Mouse (Mus musculus): ENCODE results near the gene Cwc27. TPM values are rescaled to one million over a fixed set of nuclear protein-coding genes. Genes with fewer than 3 reads are reported as not detected.

The Cwc27 gene
- polyA plus RNA-seq, 1 experiment from 2014 or later, result 28.6 TPM

DNA sequence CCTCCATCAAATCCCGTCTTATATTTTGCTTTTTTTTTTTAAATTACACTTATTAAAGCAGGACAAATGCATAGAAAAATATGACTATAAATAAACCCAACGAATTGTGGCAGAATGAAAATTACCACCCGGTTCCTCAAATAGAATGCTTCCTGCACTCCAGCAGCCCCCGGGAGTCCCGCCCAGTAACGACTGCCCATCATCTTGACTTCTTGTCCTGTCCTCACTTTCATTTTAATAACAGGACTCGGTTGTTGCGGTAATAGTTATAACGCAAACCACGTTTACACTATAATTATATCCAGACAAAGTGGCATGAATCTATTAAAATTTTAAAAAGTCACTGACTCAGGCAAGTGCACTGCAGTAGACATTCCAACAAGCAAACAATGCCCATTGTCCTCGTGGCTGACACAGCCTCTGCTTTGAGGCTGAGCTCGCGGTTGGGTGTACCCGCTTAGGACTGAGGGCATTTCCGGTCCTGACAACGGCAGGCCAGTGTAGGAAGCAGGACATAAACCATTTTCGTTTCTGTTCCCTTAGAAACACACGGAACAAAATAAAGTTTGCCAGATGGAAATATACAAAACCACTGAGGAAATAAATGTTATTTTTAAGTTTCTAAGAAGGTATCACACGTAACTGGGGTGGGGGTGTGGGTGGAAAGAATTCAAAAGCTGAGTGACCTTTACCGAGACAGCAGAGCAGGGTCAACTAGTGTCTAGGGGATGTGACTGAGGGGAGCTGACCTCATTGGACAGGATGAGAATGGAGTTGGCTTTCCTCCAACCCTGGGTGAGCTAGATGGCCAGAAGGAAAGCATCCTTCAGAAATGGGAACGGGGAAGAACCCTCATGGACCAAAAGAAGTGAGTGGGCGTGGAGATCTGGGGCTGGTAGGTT, 206.5 kb downstream of the Cwc27 start:
- no peak overlapping the region for H3K4me2 ChIP-seq (ENCODE audit: low read length)
- H3K27me3 ChIP-seq (replicated peaks; ENCODE audit: control insufficient read depth, insufficient read depth, low read length), result no peaks in the 10 kb centered on the region
- ATAC-seq, result no peak
- 88% methylated on average over 22 of the region's 22 CpGs for WGBS
- H3K4me1 ChIP-seq (replicated peaks; ENCODE audit: control insufficient read depth, insufficient read depth, low read length), result no peaks in the 10 kb centered on the region
- no peak overlapping the region for H3K27ac ChIP-seq (ENCODE audit: low read length)
- no peak overlapping the region for H3K4me3 ChIP-seq (replicated peaks; ENCODE audit: low read length)
- H3K9ac ChIP-seq (replicated peaks; ENCODE audit: low read depth, low read length), result no peak overlapping the region
- H3K36me3 ChIP-seq (ENCODE audit: control insufficient read depth, insufficient read depth), result no peaks in the 10 kb centered on the region
- H3K9me3 ChIP-seq (ENCODE audit: control insufficient read depth, low read length), result no peaks in the 10 kb centered on the region

DNA sequence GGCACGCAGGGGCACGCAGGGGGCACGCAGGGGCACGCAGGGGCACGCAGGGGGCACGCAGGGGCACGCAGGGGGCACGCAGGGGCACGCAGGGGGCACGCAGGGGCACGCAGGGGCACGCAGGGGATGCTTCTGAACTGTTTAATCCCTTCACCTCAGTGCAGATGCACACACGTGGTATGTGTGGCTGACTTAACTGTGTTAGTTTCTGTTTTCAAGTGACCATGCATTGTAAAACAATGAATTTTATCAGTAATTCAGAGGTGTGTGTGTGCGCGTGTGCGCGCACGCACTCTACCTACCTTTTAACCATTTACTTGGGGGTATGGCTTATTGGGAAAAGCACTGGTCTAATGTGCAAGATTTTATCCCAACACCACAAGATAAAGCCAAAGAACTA, 208.4 kb downstream of the Cwc27 start:
- H3K4me2 ChIP-seq (ENCODE audit: low read length), result no peak overlapping the region
- no peak overlapping the region for H3K27ac ChIP-seq (ENCODE audit: low read length)
- no peaks in the 10 kb centered on the region for H3K9me3 ChIP-seq (ENCODE audit: control insufficient read depth, low read length)
- WGBS, result 92% methylated on average over 18 of the region's 18 CpGs
- H3K27me3 ChIP-seq (replicated peaks; ENCODE audit: control insufficient read depth, insufficient read depth, low read length), result no peaks in the 10 kb centered on the region
- H3K4me3 ChIP-seq (replicated peaks; ENCODE audit: low read length), result no peak overlapping the region
- H3K36me3 ChIP-seq (ENCODE audit: control insufficient read depth, insufficient read depth), result no peaks in the 10 kb centered on the region
- no peak for ATAC-seq
- no peaks in the 10 kb centered on the region for H3K4me1 ChIP-seq (replicated peaks; ENCODE audit: control insufficient read depth, insufficient read depth, low read length)
- no peak overlapping the region for H3K9ac ChIP-seq (replicated peaks; ENCODE audit: low read depth, low read length)

DNA sequence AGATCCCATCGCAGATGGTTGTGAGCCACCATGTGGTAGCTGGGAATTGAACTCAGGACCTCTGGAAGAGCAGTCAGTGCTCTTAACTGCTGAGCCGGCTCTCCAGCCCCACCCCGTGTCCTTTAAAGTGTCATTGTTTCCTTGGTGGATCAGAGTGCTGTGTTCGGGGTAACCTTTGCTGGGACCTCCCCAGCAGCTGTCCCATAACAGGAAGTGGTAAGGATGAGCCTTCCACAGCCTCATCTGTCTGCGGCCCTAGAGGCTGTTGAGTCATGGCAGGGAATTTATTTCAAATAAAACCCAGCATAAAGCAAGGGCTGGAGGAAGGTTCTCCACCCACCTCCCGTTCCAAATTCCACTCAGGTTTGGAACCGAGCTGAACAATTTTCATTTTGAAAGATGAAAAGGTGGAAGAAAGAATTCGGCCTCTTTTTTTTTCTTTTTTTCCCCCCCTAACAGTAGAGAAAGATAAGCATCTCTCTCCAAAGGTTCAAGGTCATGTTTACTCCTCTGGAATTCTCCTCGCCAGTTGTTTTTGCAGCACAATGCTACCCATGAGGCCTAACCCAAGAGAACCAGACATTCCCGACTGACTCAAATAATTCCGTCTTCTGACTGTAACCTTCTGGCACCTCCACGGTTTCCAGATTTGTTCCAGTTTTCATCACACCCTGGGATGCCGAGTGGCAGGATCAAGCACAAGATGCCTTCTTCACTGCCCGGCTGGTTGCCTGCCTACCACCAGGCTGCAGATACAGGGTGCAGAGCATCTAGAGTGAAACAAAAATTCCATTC, 210.0 kb downstream of the Cwc27 start:
- WGBS, result 86% methylated on average over 14 of the region's 14 CpGs
- no peak for ATAC-seq
- Histone ChIP-seq H3K4me2 (ENCODE audit: low read length) (no peak overlapping the region), H3K27me3 (replicated peaks; ENCODE audit: control insufficient read depth, insufficient read depth, low read length) (no peaks in the 10 kb centered on the region), H3K4me3 (replicated peaks; ENCODE audit: low read length) (no peak overlapping the region), H3K27ac (ENCODE audit: low read length) (no peak overlapping the region), H3K9me3 (ENCODE audit: control insufficient read depth, low read length) (no peaks in the 10 kb centered on the region), H3K36me3 (ENCODE audit: control insufficient read depth, insufficient read depth) (no peaks in the 10 kb centered on the region), H3K9ac (replicated peaks; ENCODE audit: low read depth, low read length) (no peak overlapping the region), H3K4me1 (replicated peaks; ENCODE audit: control insufficient read depth, insufficient read depth, low read length) (no peaks in the 10 kb centered on the region)

GRCm38 (mm10) chr13:104605111-104605510, 211.8 kb downstream of the Cwc27 start:
- Histone ChIP-seq H3K27ac (ENCODE audit: low read length) (no peak overlapping the region), H3K36me3 (ENCODE audit: control insufficient read depth, insufficient read depth) (no peaks in the 10 kb centered on the region), H3K4me2 (ENCODE audit: low read length) (no peak overlapping the region), H3K4me3 (replicated peaks; ENCODE audit: low read length) (no peak overlapping the region), H3K27me3 (replicated peaks; ENCODE audit: control insufficient read depth, insufficient read depth, low read length) (no peaks in the 10 kb centered on the region), H3K4me1 (replicated peaks; ENCODE audit: control insufficient read depth, insufficient read depth, low read length) (no peaks in the 10 kb centered on the region), H3K9ac (replicated peaks; ENCODE audit: low read depth, low read length) (no peak overlapping the region), H3K9me3 (ENCODE audit: control insufficient read depth, low read length) (no peaks in the 10 kb centered on the region)
- no peak for ATAC-seq
- 90% methylated on average over 2 of the region's 2 CpGs for WGBS

DNA sequence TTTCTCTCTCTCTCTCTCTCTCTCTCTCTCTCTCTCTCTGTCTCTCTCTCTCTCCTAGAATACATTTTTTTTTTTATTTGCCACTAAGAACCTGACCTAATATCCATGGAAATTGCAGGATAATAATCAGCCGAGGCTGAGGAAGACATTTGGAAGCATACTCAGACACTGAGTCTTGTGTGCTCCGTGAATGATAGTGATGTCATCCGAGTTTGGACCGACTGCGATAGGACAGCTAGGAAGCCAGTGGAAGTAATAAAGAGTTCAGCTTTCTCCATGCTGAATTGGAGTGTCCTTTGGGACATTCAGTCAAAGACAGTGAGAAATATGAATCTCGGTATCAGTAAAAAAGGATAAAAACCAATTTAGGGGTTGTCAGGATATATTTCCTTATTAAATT, 214.7 kb downstream of the Cwc27 start:
- WGBS, result 87% methylated on average over 6 of the region's 6 CpGs
- Histone ChIP-seq H3K4me2 (ENCODE audit: low read length) (no peak overlapping the region), H3K9me3 (ENCODE audit: control insufficient read depth, low read length) (no peaks in the 10 kb centered on the region), H3K4me1 (replicated peaks; ENCODE audit: control insufficient read depth, insufficient read depth, low read length) (no peaks in the 10 kb centered on the region), H3K4me3 (replicated peaks; ENCODE audit: low read length) (no peak overlapping the region), H3K36me3 (ENCODE audit: control insufficient read depth, insufficient read depth) (no peaks in the 10 kb centered on the region), H3K27ac (ENCODE audit: low read length) (no peak overlapping the region), H3K27me3 (replicated peaks; ENCODE audit: control insufficient read depth, insufficient read depth, low read length) (no peaks in the 10 kb centered on the region), H3K9ac (replicated peaks; ENCODE audit: low read depth, low read length) (no peak overlapping the region)
- no peak for ATAC-seq

DNA sequence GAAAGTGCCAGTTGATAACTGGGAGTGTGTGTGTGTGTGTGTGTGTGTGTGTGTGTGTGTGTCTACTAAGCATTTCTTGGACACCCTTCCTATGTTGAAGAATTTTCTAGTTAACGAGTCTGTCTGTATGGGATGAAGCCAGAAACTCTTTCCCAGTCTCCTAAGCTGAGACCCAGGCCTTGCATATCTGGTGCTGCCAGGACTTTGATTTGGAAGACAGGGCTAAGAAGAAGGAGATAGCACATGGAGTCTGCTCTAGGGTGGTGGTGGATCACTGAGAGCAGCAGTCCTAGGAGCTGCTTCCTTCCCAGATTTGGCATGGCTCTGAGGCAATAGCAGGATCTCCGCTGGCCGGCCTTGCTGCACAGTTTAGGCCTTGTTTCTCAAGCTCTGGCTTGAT, 215.2 kb downstream of the Cwc27 start:
- no peak overlapping the region for H3K4me3 ChIP-seq (replicated peaks; ENCODE audit: low read length)
- no peaks in the 10 kb centered on the region for H3K4me1 ChIP-seq (replicated peaks; ENCODE audit: control insufficient read depth, insufficient read depth, low read length)
- H3K36me3 ChIP-seq (ENCODE audit: control insufficient read depth, insufficient read depth), result no peaks in the 10 kb centered on the region
- WGBS, result 81% methylated on average over 3 of the region's 3 CpGs
- H3K27me3 ChIP-seq (replicated peaks; ENCODE audit: control insufficient read depth, insufficient read depth, low read length), result no peaks in the 10 kb centered on the region
- H3K27ac ChIP-seq (ENCODE audit: low read length), result no peak overlapping the region
- H3K9me3 ChIP-seq (ENCODE audit: control insufficient read depth, low read length), result no peaks in the 10 kb centered on the region
- H3K4me2 ChIP-seq (ENCODE audit: low read length), result no peak overlapping the region
- ATAC-seq, result peak; percentile 87
- H3K9ac ChIP-seq (replicated peaks; ENCODE audit: low read depth, low read length), result no peak overlapping the region

DNA sequence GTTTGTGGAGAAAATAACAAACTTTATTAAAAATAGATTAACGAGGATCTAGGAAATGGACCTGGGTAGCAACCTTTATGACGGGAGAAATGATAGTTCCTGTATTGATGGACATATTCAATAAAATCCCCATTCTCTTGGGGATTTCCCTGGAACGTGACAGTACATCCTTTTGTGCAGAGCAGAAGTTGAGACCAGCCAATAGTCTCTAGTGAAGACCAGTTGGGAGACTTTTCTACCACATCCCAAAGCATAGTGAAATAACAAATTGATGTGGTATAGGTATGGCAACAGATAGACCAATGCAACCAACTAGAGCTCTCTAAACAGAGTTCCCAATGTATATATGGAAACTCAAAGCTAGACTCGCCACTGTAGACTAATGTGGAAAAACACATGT, 220.7 kb downstream of the Cwc27 start:
- Histone ChIP-seq H3K9me3 (ENCODE audit: control insufficient read depth, low read length) (no peaks in the 10 kb centered on the region), H3K9ac (replicated peaks; ENCODE audit: low read depth, low read length) (no peak overlapping the region), H3K4me3 (replicated peaks; ENCODE audit: low read length) (no peak overlapping the region), H3K36me3 (ENCODE audit: control insufficient read depth, insufficient read depth) (no peaks in the 10 kb centered on the region), H3K27ac (ENCODE audit: low read length) (no peak overlapping the region), H3K4me2 (ENCODE audit: low read length) (no peak overlapping the region), H3K27me3 (replicated peaks; ENCODE audit: control insufficient read depth, insufficient read depth, low read length) (no peaks in the 10 kb centered on the region), H3K4me1 (replicated peaks; ENCODE audit: control insufficient read depth, insufficient read depth, low read length) (no peaks in the 10 kb centered on the region)
- no peak for ATAC-seq
- WGBS, result 90% methylated on average over 4 of the region's 4 CpGs

- H3K9ac ChIP-seq (replicated peaks; ENCODE audit: low read depth, low read length), result no peak overlapping the region
- H3K4me2 ChIP-seq (ENCODE audit: low read length), result no peak overlapping the region
- no peak overlapping the region for H3K27ac ChIP-seq (ENCODE audit: low read length)
- ATAC-seq, result no peak
- H3K9me3 ChIP-seq (ENCODE audit: control insufficient read depth, low read length), result no peaks in the 10 kb centered on the region
- no peaks in the 10 kb centered on the region for H3K27me3 ChIP-seq (replicated peaks; ENCODE audit: control insufficient read depth, insufficient read depth, low read length)
- H3K36me3 ChIP-seq (ENCODE audit: control insufficient read depth, insufficient read depth), result no peaks in the 10 kb centered on the region
- no peak overlapping the region for H3K4me3 ChIP-seq (replicated peaks; ENCODE audit: low read length)
- WGBS, result 49% methylated on average over 4 of the region's 4 CpGs
- H3K4me1 ChIP-seq (replicated peaks; ENCODE audit: control insufficient read depth, insufficient read depth, low read length), result 0 out of 2 replicates have a peak, but pooled peaks cover 2% of the 10 kb centered on the region
Measured at GRCm38 (mm10) chr13:104594820-104595351, 222.1 kb downstream of the Cwc27 start.

- no peak overlapping the region for H3K27ac ChIP-seq (ENCODE audit: low read length)
- no peak for ATAC-seq
- H3K9ac ChIP-seq (replicated peaks; ENCODE audit: low read depth, low read length), result no peak overlapping the region
- H3K36me3 ChIP-seq (ENCODE audit: control insufficient read depth, insufficient read depth), result no peaks in the 10 kb centered on the region
- H3K4me3 ChIP-seq (replicated peaks; ENCODE audit: low read length), result no peak overlapping the region
- H3K27me3 ChIP-seq (replicated peaks; ENCODE audit: control insufficient read depth, insufficient read depth, low read length), result no peaks in the 10 kb centered on the region
- H3K4me1 ChIP-seq (replicated peaks; ENCODE audit: control insufficient read depth, insufficient read depth, low read length), result 0 out of 2 replicates have a peak, but pooled peaks cover 3% of the 10 kb centered on the region
- no peak overlapping the region for H3K4me2 ChIP-seq (ENCODE audit: low read length)
- H3K9me3 ChIP-seq (ENCODE audit: control insufficient read depth, low read length), result no peaks in the 10 kb centered on the region
- WGBS, result 84% methylated on average over 7 of the region's 7 CpGs
Measured at GRCm38 (mm10) chr13:104590931-104591330, 226.0 kb downstream of the Cwc27 start.
